Mouse (Mus musculus): ENCODE measurements around the gene Cdc42bpg. TPM values are rescaled to one million over a fixed set of nuclear protein-coding genes. Genes with fewer than 3 reads are reported as not detected.

Gene Cdc42bpg
- total RNA-seq, 2 experiments from 2014 or later: 4.2 to 4.8 TPM

DNA sequence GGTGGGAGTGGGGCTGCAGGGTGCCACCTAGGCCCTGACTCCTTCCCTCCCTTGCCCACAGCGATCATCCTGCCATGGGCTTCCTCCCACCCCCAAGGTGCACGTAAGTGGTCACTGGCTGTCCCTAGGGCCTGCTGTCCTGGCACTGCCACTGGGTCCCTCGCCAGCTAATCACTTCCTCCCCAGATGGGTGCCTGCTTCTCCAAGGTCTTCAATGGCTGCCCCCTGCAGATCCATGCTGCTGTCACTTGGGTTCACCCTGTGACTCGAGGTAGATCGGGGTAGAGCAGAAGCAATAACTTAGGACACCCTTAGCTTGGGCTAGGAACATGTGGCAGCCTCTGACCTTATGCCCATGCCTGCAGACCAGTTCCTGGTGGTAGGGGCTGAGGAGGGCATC, 39.8 kb downstream of the Cdc42bpg start:
- DNase-seq (ENCODE audit: low spot score in 2 of 2): no peak

DNA sequence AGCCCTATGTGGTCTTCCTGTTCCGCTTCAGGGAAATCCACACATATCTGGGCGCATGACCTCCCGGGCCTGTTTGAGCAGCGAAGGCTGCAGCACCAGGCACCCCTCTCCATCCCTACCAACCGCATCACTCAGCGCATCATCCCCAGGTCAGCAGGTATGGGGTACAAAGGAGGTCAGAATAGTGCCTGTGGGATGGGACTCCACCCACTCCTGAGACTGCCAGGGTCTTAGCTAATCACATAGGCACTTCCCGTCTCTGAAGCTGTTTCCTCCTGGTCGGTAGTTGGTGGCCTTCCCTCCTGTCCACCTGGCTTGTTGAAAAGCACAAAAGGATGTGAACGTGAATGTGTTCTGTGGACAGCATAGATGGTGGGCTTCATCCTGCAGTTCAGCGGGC, 40.4 kb downstream of the Cdc42bpg start:
- no peak for DNase-seq (ENCODE audit: low spot score in 2 of 2)

DNA sequence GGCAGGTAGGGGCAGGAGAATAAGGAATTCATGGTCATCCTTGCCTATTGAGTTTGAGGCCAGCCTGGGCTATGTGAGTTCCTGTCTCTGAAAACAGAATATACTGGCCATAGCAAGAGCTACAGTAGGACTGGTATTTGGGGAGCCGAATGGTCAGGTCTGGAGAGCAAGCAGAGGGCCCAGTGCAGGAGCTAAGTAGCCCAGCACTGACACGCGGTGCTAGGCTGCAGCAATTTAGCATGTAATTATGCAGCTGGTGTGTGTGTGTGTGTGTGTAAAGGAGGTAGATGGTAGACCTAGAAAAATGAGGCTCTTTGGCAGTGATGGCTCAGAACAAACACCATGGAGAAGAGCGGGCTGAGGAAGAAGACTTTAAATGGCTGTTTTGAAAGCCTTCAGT, 41.4 kb downstream of the Cdc42bpg start:
- DNase-seq (ENCODE audit: low spot score in 2 of 2): no peak

DNA sequence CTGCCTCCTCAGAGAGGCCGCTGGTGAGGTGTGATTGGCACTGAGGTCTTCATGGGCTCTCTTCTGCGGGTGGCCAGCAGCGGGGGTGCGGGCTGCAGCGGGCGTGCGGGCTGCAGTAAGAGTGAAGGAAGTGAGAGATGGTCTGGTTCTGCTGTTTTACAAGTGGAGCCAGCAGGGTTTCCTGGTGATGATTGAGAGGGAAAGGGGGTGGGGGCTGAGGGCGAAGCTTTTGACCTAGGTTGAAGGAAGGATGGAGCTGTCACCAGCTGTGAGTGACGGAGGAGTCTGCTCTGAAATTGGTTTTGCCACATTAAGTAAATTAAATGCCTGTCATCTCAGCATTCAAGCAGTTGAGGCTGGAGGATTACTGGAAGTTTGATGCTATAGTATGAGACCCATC, 42.5 kb downstream of the Cdc42bpg start:
- DNase-seq (ENCODE audit: low spot score in 2 of 2): no peak

DNA sequence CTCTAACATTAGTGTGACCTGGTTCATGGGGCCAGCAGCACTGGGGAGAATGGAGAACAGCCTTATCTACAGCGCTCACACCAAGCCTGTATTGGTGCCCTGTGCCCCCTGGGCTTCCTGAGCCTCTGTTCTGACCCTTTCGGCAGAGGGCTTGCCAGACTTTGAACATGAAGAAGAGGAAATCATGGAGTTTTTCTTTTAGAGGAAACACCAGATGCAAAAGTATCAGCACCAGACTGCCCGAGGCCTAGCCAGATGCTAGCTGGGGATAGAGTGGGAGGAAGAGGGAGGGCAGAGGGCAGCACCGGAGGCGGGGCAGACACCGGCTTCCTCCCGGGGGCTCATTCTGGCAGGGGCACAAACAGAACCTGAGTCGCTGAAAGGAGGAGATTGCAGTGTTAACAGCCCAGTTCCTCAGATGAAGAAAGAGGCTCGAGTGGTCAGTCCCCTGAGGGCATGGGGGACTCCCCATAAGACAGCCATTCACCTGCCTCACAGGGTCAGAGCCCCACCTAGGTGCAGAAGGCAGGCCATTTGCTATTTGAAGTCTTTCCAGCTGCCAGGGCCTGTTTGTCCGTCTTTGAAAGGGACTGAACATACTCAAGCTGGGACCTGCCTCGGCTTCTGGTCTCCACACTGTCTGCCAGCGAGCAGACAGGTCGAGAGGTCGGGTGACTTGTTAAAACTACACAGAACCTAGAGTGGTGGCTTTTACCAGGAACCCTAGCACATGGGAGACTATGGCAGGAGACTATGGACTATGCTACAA, 43.1 kb downstream of the Cdc42bpg start:
- no peak for DNase-seq (ENCODE audit: low spot score in 2 of 2)

DNA sequence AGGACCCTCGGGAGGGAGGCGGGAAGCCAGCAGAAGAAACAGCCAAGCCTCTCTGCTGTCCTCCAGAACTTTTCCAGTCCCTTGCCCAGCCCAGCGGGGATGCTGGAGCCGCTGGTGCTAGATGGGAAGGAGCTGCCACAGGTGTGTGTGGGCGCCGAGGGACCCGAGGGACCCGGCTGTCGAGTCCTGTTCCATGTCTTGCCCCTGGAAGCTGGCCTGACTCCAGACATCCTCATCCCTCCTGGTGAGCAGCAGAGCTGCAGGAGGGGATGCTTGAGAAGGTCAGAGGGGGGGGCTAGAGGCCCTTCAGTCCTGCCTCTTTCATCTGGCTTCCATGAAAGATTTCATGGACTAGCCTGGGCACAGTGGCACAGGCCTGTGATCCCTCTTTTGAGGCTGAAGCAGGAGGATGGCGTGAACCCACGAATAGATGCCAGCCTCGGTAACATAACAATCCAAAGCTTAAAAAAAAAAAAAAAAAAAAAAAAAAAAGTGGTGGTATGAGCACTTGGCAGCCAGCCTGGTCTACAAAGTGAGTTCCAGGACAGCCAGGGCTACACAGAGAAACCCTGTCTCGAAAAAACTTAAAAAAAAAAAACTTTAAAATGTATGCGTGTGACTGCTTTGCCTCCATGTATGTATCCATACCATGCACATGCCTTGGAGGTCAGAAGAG, 45.3 kb downstream of the Cdc42bpg start:
- DNase-seq (ENCODE audit: low spot score in 2 of 2): no peak

DNA sequence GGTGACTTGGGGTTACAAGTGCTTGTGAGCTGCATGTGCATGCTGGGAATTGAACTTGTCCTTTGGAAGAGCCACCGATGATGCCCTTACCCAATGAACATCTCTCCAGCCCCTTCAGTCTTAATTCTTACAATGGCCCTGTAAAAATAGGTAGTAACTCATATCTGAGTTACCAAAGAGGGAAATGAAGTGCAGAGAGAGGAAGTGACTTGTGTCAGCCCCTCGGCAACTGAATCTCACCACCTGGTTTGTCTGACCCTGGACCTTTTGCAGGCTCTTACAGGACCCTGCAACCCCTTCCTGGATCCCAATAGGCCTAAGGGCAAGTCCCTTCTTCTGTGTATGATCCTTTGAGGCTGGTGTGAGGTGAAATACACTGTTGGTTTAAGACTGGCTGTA, 45.9 kb downstream of the Cdc42bpg start:
- DNase-seq (ENCODE audit: low spot score in 2 of 2): no peak

DNA sequence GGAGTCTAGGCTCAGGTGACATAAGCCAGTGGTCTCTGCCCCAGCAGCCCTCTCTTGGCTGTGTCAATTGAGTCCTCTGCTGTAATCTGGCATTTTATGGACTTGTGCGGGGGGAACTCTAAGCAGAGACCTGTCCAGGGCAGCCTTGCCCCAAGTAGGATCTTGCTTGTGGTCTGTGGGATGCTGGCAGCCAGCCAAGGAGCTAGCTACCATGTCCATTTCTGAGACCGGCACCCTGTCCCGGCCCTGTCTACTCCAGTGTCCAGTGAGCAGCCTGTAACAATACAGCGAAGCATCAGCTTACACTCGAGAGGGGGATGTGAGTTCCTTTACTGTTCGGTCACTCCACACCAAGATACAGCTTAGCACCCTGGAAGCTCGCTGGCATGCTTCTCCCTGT, 47.8 kb downstream of the Cdc42bpg start:
- DNase-seq (ENCODE audit: low spot score in 2 of 2): no peak

DNA sequence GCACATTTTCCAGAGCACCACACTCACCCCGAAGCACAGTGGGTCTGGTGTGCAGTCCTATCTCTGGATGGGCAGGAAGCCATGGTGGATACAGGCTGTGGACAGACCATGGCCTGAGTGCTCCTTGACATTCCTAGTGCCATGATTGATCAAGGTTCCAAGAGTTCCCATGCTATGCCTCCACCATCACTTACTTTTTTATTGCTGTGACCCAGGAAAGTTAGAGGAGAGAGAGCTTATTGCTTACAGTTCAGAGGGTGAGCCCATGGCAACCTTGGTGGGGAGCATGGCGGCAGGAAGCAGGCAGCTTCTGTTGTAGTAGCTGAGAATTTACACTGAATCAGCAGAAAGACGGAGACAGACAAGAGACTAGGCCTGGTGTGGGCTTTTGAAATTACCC, 55.0 kb downstream of the Cdc42bpg start:
- no peak for DNase-seq (ENCODE audit: low spot score in 2 of 2)

DNA sequence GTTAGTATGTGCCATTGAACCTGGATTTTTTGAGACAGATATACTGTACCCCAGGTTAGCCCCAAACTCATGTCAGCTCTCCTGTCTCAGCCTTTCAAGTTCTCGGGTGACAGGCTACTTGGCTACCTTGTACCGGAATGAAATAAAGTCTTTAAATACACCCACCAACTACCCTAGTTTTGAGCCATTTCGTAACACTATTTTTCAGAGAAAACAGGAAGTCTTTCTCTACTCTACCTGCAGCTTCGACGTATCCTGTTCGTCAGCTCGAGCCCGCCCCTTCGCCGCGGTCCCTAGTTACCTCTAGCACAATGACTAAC, 56.8 kb downstream of the Cdc42bpg start:
- no peak for DNase-seq (ENCODE audit: low spot score in 2 of 2)

DNA sequence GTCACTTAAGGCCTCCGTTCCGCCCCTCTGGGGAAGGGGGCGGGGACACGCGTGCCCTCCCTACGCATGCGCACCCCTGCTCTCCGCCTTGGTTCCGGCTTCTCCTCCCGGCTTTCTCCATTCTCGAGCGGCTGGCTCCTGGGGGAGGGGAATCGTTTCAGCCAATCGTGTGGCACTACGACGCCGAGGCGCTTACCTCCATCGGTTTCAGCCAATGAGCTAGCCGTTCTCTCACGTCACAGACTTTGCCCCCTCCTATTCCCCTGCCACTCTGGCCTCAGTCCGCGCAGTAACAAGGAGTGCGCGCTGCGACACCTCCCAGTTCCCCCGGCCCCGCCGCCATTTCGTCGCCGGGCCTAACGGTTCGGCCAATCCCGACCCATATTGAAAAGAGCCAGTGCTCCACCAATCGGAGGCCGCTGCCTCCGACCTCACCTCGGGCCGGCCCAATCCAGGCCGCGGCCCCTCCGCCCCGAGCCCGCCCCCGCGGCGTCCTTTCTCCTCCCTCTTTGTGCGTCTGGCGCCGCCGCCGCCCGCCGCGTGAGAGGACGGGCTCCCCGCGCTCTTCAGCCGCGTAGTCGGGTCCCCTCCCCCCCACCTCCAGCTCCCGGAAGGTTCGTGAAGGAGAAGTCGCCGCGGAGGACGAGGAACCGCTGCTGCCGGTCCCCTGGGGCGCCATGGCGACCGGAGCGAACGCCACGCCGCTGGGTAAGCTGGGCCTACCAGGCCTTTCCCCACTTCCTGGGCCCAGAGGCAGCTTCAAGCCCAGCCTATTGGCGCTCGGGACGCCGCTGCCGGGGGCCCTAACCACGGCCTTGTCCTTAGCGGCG, 57.4 kb downstream of the Cdc42bpg start, which contains the start of gene Sf1:
Sf1 (plus strand) TSS at position 280 of the 830 bp plus-strand sequence.
- DNase-seq (ENCODE audit: low spot score in 2 of 2): peak; percentile 99 to 100

DNA sequence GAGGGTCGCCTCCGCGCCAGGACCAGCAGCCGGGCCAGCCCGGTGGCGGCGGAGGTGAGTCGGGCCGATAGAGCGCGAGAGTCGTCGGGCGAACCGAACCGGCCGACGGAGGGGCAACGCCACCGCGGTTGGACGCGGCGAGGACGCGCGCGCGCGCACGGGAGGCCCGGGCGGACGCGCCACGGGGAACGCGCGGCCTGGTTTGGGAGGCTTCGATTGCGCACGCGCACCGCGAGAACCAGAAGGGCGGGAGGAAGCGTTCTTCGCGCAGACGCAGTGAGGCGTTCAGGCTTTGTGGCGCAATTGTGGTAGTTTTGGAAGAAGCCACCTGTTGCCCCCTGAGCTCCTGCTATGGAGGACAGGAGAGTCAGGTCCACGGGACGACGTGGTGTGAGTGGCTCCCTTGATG, 58.1 kb downstream of the Cdc42bpg start:
- DNase-seq (ENCODE audit: low spot score in 2 of 2): peak; percentile 88 to 91

DNA sequence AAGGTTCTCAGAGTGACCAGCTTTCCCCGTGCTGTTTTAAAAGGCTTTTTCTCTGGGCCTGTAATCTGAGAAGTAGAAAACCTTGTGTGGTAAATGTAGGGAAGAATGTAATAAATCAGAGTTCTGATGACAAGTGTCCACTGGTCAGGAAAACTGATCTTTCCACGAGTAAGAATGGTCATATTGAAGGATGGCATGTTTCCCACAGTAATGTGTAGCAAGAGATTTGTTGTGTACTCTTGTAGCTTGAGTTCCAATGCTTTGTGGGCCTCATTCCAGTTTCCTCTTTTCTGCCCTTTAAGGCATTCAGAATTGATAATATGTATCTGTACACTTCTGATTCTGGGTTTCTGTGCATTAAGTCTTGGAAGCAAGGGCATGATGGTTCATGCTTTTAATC, 58.6 kb downstream of the Cdc42bpg start:
- DNase-seq (ENCODE audit: low spot score in 2 of 2): no peak

DNA sequence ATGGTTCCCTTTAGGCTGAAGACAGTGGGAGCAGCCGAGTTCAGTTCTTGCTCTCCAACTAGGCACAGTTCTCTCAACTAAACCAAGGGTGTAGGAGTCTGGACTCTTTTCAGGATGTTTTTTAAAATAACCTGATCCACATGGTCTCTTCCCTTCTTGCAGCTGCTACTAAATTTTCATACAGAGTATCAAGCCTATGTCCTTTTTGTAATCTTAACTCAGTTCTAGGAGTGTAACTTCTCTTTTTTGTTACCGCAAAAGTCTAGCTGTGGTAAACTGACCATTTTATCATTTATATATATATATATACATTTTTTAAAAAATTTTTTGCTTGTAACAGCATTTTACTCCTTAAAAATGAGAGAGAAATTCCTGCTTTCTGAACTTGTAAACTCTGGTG, 63.9 kb downstream of the Cdc42bpg start:
- no peak for DNase-seq (ENCODE audit: low spot score in 2 of 2)

DNA sequence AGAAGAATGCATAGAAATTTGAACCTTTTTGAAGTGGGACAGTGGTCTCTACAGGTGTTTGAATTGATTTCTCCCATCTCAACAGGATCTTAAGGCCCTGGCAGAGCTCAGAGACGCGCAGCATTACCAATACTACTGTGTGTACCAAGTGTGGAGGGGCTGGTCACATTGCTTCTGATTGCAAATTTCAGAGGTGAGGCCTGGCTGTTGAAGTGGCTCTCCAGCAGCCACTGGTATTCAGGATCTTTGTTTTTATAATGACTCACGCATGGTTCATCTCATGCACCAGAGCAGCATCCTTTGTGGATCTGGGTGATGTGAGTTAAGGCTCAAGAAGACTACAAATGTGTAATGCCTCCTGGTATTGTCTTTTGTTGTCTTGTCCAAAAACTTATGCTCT, 66.2 kb downstream of the Cdc42bpg start:
- no peak for DNase-seq (ENCODE audit: low spot score in 2 of 2)

DNA sequence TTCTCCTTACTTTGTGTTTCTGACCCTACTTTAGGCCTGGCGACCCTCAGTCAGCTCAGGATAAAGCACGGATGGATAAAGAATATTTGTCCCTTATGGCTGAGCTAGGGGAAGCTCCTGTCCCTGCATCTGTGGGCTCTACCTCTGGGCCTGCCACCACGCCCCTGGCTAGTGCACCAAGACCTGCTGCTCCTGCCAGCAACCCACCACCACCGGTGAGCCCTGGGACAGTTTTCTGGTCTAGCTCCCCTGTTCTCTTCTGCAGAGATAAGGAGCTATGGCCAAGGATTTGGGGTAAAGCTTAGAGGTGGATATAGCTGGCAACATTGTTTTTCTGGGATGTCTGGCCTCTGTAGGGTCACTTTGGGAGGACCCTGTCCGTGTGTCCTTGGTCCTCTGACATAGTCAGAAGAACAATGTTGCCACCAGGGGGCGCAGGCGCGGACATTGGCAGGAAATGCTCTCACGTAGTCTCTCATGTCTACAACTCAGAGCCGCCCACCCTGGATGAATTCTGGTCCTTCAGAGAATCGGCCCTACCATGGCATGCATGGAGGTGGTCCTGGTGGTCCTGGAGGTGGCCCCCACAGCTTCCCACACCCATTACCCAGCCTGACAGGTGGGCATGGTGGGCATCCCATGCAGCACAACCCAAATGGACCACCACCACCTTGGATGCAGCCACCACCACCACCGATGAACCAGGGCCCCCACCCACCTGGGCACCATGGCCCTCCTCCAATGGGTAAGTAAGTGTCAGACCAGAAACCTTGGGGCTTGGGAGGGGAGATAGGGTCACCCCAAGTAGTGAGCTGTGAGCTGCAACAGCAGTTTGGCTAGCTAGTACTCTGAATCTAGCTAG, 67.5 kb downstream of the Cdc42bpg start:
- peak; percentile 77 to 86 for DNase-seq (ENCODE audit: low spot score in 2 of 2)

DNA sequence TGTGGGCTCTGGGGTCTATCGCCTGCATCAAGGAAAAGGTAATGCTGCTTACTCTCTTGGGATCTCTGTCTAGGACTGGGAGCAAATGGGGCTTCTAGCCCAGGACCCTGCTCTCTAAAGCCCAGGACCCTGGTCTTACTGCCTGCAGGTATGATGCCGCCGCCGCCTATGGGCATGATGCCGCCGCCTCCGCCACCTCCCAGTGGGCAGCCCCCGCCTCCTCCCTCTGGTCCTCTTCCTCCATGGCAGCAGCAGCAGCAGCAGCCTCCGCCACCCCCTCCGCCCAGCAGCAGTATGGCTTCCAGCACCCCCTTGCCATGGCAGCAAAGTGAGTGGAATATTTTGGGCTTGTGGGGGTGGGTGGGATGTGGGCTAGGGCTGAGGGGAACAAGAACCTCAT, 68.3 kb downstream of the Cdc42bpg start:
- DNase-seq (ENCODE audit: low spot score in 2 of 2): no peak

Data from left cerebral cortex, adult 18-20 months (tissue).